Mouse (Mus musculus): ENCODE measurements at regions not wholly inside any gene's neighbourhood (a gene's known extent, or its start where the extent isn't known, plus 50 kb on each side); places are given as distances from the start of the nearest gene placed in this dataset.

DNA sequence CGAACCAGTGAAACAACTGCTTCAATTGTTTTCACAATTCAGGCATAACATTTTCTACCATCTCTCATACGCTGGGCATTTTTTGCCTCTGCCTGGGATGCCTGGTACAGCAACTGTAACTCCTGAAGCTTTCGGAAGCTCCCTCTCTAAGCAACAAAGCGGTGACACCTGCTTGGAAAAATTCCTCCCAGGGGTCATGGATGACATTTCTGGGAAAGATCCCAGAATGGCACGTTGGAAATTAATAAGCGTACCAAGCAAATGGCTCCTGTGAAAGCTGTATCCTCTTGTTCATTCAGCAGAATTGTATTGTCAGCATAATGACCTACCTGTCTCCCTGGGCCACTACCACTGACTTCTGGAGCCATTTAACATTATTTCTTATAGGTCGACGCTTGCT is 333.7 kb upstream of the Noct start:
- H3K9me3 ChIP-seq: no peaks in the 10 kb centered on the region
- 0 out of 2 replicates have a peak, but pooled peaks cover 6% of the 10 kb centered on the region for H3K4me1 ChIP-seq (replicated peaks)
- no peaks in the 10 kb centered on the region for H3K27me3 ChIP-seq
- no peak for ATAC-seq (ENCODE audit: low FRiP score, low read depth)
- H3K4me3 ChIP-seq: no peak overlapping the region
- H3K4me2 ChIP-seq: no peak overlapping the region
- H3K36me3 ChIP-seq: no peaks in the 10 kb centered on the region
- no peak overlapping the region for H3K9ac ChIP-seq
- no peak overlapping the region for H3K27ac ChIP-seq (replicated peaks)
- WGBS: 68% methylated on average over 8 of the region's 8 CpGs

DNA sequence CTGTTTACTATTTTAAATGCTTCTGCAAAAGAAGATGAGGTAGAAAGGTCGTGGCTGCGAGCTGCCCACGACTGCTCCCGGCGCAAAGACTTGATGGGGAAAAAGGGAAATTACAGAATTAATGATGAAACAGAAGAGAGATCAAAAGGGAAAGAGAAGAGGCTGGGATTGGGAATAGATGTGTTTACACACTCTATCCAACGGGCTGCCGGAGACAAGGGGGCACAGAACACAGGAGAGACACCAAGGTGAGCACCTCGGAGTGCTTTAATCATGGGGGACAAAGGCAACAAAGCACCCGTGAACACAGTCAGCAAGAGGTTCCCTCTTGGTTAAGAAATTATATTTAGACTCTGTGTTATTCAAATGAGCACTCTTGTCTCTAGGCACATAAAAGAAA is 326.1 kb upstream of the Noct start:
- WGBS: 58% methylated on average over 9 of the region's 9 CpGs
- no peak for ATAC-seq (ENCODE audit: low FRiP score, low read depth)

DNA sequence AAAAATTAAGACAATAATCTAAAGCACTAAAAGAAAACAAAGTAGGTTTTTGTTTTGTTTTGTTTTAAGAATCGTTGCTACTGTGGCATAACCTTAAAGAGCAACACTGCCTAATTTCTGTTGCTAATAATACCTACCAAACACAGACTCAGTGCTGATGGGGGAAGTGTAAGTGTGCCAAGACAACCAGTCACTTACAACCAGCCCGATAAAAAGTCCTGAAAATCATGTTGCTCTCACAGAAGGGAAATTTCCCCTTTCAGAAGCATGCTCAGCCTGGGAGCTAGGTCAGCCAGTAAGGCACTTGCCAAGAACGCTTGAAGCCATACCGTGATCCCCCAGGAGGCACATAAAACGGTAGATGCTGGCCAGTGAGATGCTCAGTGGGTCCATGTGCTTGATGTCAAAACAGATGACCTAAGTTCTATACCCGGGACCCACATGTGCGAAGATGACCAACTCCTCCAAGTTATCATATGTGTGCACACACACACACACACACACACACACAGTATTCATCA is 324.4 kb upstream of the Noct start:
- WGBS: 74% methylated on average over 7 of the region's 7 CpGs
- H3K9ac ChIP-seq: no peak overlapping the region
- no peak for ATAC-seq (ENCODE audit: low FRiP score, low read depth)

More for the DNA sequence above, 326.1 kb upstream of the Noct start:
- Histone ChIP-seq H3K4me1 (replicated peaks) (peaks cover 17% of the 10 kb centered on the region), H3K9ac (no peak overlapping the region), H3K9me3 (no peaks in the 10 kb centered on the region), H3K27me3 (no peaks in the 10 kb centered on the region), H3K4me3 (no peak overlapping the region), H3K4me2 (no peak overlapping the region), H3K27ac (replicated peaks) (no peak overlapping the region), H3K36me3 (no peaks in the 10 kb centered on the region)

DNA sequence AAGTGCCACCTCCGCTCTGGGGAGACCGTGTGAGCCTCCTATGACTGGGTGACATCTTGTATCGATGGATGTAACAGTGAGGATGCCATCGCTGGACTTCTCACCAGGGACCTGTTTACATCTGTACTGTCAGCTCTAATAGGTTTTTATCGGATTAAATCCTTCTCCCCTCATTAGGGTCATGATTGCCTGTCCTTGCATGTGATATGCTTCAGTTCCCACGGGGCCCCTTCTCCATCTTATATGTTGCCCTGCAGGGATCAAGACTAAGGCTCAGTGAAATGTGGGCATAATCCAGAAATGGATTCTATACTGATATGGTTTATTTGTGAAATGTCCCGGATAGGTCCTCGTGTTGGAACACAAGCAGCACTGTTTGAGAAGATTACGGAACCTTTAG is 323.7 kb upstream of the Noct start:
- ATAC-seq (ENCODE audit: low FRiP score, low read depth): no peak
- WGBS: 72% methylated on average over 9 of the region's 9 CpGs

More for the DNA sequence above, 324.4 kb upstream of the Noct start:
- no peak overlapping the region for H3K4me2 ChIP-seq
- H3K27ac ChIP-seq (replicated peaks): no peak overlapping the region
- H3K36me3 ChIP-seq: no peaks in the 10 kb centered on the region
- H3K4me3 ChIP-seq: no peak overlapping the region
- no peaks in the 10 kb centered on the region for H3K27me3 ChIP-seq
- peaks cover 23% of the 10 kb centered on the region for H3K4me1 ChIP-seq (replicated peaks)
- no peaks in the 10 kb centered on the region for H3K9me3 ChIP-seq

DNA sequence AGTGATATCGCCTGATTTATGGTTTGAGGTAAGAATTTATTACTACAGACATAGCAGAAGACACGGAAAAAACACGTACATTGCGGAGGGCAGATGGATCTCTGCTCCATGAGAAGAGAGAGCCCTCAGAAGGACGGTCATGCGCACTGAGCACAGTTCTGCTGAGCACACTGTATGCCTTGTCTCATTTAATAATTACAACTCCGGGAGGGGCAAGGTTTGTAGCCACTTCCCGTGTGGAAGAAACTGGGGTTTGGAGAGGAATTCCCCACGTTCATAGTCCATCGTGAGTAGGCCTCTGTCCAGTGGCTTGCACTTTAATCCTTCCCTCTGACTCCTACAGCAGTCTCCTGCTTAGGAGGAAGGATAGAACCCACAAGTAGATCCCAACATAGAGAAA is 322.9 kb upstream of the Noct start:
- WGBS: 90% methylated on average over 10 of the region's 10 CpGs
- no peaks in the 10 kb centered on the region for H3K9me3 ChIP-seq
- H3K36me3 ChIP-seq: no peaks in the 10 kb centered on the region
- no peak for ATAC-seq (ENCODE audit: low FRiP score, low read depth)
- H3K9ac ChIP-seq: no peak overlapping the region
- H3K4me1 ChIP-seq (replicated peaks): peaks cover 34% of the 10 kb centered on the region
- no peak overlapping the region for H3K27ac ChIP-seq (replicated peaks)
- H3K4me2 ChIP-seq: no peak overlapping the region
- H3K27me3 ChIP-seq: no peaks in the 10 kb centered on the region
- H3K4me3 ChIP-seq: no peak overlapping the region

More for the DNA sequence above, 323.7 kb upstream of the Noct start:
- Histone ChIP-seq H3K4me2 (no peak overlapping the region), H3K9ac (no peak overlapping the region), H3K4me1 (replicated peaks) (peaks cover 30% of the 10 kb centered on the region), H3K27me3 (no peaks in the 10 kb centered on the region), H3K27ac (replicated peaks) (no peak overlapping the region), H3K4me3 (no peak overlapping the region), H3K36me3 (no peaks in the 10 kb centered on the region), H3K9me3 (no peaks in the 10 kb centered on the region)

DNA sequence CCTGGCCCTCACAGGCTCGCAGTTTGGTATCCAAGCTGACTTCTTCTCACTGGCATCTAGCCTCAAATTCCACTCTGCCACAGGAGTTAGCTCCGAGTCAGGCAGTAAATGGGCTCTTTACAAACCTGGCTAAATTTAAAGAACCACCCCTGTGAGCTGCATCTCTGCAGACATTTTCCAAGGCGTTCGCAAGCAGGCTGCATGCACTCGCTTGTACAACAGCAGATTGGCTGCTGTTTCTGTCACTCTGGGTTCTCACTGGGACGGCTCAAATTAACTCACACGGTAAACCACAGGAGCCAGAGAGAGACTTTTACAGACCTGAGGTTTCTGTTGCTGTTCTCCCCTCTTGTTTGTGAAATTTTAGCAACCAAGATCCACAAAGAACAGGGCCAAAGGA is 321.3 kb upstream of the Noct start:
- H3K27me3 ChIP-seq: no peaks in the 10 kb centered on the region
- no peaks in the 10 kb centered on the region for H3K36me3 ChIP-seq
- no peak overlapping the region; the same call in 1 of the 2 replicates for H3K27ac ChIP-seq (replicated peaks)
- no peak overlapping the region for H3K9ac ChIP-seq
- no peak for ATAC-seq (ENCODE audit: low FRiP score, low read depth)
- H3K4me2 ChIP-seq: no peak overlapping the region
- H3K4me3 ChIP-seq: no peak overlapping the region
- peaks cover 32% of the 10 kb centered on the region for H3K4me1 ChIP-seq (replicated peaks)
- whole genome bisulfite sequencing: 49% methylated on average over 7 of the region's 7 CpGs
- no peaks in the 10 kb centered on the region for H3K9me3 ChIP-seq

DNA sequence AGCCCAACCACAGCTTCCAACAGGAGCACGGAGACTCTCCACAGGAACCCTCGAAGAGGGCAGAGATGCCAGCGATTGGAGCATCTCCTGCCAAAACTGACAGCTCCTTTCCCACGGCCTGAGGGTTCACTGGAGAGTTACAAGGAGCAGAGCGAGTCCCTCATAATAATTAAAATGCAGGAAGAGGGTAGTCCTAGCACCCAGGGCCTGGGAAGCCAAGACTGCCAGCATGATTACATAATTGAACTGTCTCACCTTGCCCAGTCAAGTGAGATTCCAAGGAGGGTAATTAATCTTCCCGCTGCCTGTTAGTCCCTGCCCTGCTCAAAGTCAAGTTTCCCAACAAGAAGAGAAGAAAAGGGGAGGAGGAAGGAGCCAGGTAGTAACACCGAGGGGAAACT is 319.5 kb upstream of the Noct start:
- no peaks in the 10 kb centered on the region for H3K36me3 ChIP-seq
- H3K9ac ChIP-seq: no peak overlapping the region
- peaks cover 29% of the 10 kb centered on the region for H3K4me1 ChIP-seq (replicated peaks)
- H3K9me3 ChIP-seq: no peaks in the 10 kb centered on the region
- H3K27me3 ChIP-seq: no peaks in the 10 kb centered on the region
- peak overlapping the region; percentile 73; the same call in 1 of the 2 replicates for H3K27ac ChIP-seq (replicated peaks)
- no peak overlapping the region for H3K4me2 ChIP-seq
- ATAC-seq (ENCODE audit: low FRiP score, low read depth): 0 out of 2 replicates have a peak, but pooled peaks have one; percentile 38
- 14% methylated on average over 7 of the region's 7 CpGs for WGBS
- H3K4me3 ChIP-seq: no peak overlapping the region

DNA sequence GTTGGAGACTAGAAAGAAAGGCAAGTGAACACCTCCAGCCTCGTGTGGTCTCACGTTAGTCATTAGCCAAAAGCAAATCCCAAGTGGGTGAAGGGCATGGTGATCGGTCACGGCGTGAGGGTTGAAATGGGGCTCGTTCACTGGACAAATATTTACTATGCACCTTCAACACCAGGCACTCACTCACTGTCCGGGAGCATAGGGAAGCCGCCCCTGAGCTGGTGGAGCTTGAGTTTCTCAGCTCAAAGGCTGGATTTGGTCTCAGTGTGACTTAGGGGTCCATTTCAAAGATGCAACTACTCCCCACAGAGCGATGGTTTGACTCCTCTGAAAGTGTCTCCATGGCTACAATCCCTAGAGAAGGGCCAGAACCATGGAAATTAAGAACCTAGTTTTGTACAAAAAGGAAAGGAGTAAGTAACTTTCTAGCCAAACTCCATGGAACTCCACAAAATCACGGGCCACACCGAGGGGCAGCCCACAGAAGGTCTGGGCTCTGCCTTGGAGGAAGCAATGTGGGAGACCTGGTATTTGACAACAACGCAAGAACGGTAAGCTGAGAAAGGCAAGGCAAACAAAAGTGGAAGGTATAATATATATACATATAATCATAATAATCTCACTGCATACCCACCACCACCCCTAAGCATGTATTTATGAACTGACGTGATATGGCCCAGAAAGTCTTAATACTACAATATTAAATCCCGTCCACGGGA is 318.8 kb upstream of the Noct start:
- 12% methylated on average over 16 of the region's 16 CpGs for WGBS
- Histone ChIP-seq H3K9ac (no peak overlapping the region), H3K4me2 (peak overlapping the region; percentile 53)

DNA sequence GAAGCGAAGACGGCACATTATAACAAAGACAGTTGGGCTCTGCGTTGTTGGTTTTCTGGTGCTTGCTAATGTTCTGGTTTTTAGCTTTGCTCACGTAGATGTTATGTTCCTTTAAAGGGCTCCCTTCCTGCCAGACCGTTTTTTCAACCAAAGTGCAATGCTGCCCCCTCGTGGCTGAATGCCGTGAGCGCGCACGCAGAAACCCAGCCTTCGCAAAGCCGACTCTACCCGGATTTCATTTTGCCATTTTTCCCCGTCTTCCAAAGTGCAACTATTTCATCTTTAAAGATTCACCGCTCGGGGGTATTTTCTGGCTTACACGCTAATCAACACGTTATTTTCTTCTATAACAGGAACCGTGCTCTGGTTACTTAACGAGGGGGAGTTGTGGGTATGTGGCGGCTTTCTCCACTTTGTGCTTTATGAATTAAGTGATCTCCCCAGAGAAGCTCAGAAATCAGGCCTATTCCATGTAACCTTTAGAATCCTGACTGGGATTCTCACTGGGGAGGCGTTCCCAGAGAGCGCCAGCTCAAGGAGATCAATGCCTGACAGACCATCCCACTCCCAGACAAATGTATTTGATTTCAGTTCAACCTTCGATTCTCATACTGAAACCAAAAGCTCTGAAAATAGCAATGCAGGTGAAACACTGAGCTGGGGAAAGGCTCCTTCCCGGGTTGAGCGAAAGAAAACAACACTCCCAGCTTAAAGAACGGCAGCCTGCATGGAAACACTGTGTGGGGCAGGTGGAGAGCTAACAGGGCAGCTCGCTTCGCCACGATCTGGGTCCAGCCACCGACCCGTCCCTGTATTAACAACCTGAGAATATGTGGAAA is 318.0 kb upstream of the Noct start:
- Histone ChIP-seq H3K4me3 (peak overlapping the region; percentile 30), H3K27me3 (no peaks in the 10 kb centered on the region), H3K4me1 (replicated peaks) (peaks cover 29% of the 10 kb centered on the region), H3K9ac (peak overlapping the region; percentile 37), H3K36me3 (no peaks in the 10 kb centered on the region), H3K27ac (replicated peaks) (peak overlapping the region; percentile 77), H3K9me3 (no peaks in the 10 kb centered on the region), H3K4me2 (peak overlapping the region; percentile 53)
- WGBS: 10% methylated on average over 32 of the region's 32 CpGs
- ATAC-seq (ENCODE audit: low FRiP score, low read depth): peak; percentile 78

More for the DNA sequence above, 318.8 kb upstream of the Noct start:
- no peaks in the 10 kb centered on the region for H3K27me3 ChIP-seq
- ATAC-seq (ENCODE audit: low FRiP score, low read depth): no peak; the same call in 1 of the 2 replicates
- no peaks in the 10 kb centered on the region for H3K36me3 ChIP-seq
- peak overlapping the region; percentile 73 for H3K27ac ChIP-seq (replicated peaks)
- peak overlapping the region; percentile 30; the same call in 1 of the 2 replicates for H3K4me3 ChIP-seq
- H3K4me1 ChIP-seq (replicated peaks): peaks cover 29% of the 10 kb centered on the region
- no peaks in the 10 kb centered on the region for H3K9me3 ChIP-seq

DNA sequence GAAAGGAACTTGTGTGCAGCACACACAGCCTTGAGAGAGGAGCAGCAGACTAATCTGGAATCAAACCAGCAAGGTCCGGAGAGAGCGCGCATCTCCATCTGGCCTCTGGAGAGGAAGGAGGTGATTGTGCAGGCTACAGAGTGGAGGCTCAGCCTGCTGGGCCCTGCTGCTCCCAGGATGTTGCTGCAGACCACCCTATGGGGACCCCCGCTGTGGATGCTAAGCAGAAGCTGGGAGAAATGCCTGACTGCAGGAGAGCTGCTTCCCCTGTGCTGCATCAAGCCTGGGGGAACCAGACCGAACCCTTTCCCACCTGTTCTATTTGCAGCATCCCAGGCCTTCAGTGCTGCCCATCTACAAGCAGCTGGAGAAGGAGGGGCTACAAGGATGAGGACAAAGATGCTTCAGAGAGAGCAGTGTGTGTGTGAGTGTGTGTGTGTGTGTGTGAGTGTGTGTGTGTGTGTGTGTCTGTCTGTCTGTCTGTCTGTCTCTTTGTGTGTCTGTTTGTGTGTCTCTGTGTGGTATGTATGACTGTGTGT is 311.2 kb upstream of the Noct start:
- no peak overlapping the region for H3K27ac ChIP-seq (replicated peaks)
- no peaks in the 10 kb centered on the region for H3K9me3 ChIP-seq
- H3K27me3 ChIP-seq: no peaks in the 10 kb centered on the region
- no peak overlapping the region for H3K4me3 ChIP-seq
- no peak overlapping the region for H3K4me2 ChIP-seq
- H3K9ac ChIP-seq: no peak overlapping the region
- ATAC-seq (ENCODE audit: low FRiP score, low read depth): 0 out of 2 replicates have a peak, but pooled peaks have one; percentile 28
- no peaks in the 10 kb centered on the region for H3K36me3 ChIP-seq
- 49% methylated on average over 5 of the region's 5 CpGs for whole genome bisulfite sequencing
- H3K4me1 ChIP-seq (replicated peaks): peaks cover 16% of the 10 kb centered on the region

DNA sequence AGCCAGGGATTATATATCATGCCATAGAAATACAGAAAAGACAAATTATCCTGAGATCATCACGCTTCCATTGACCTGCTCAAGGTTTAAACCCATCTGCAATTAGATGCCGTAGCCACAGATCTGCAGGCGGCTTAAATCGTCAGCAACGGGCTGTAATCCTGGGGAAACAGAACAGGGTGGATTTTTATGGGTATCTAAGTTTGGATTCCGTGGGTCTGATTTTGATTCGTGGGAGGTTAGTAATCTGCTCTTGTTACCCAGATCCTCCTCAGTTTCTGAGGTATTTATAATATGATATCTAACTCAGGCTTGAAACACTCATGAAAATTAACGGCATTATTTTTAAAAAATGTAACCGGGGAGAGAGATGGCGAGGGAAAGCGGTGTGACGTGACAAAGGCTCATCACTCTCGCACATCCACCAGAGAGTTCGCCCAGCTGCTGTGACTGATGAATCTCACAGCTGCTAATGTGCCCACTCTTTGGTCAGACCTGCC is 309.3 kb upstream of the Noct start:
- H3K9ac ChIP-seq: 0 out of 2 replicates have a peak overlapping the region, but pooled peaks have one; percentile 4
- H3K27me3 ChIP-seq: no peaks in the 10 kb centered on the region
- no peaks in the 10 kb centered on the region for H3K36me3 ChIP-seq
- no peaks in the 10 kb centered on the region for H3K9me3 ChIP-seq
- no peak overlapping the region for H3K4me3 ChIP-seq
- peaks cover 16% of the 10 kb centered on the region for H3K4me1 ChIP-seq (replicated peaks)
- ATAC-seq (ENCODE audit: low FRiP score, low read depth): no peak
- 43% methylated on average over 14 of the region's 14 CpGs for WGBS
- peak overlapping the region; percentile 41; the same call in 1 of the 2 replicates for H3K27ac ChIP-seq (replicated peaks)
- H3K4me2 ChIP-seq: peak overlapping the region; percentile 29; the same call in 1 of the 2 replicates
